Mouse (Mus musculus): Measurements from ENCODE around the gene Ptprq. TPM values are rescaled to one million over a fixed set of nuclear protein-coding genes. Genes with fewer than 3 reads are reported as not detected.

Gene Ptprq
- polyA plus RNA-seq, 1 experiment = not detected

DNA sequence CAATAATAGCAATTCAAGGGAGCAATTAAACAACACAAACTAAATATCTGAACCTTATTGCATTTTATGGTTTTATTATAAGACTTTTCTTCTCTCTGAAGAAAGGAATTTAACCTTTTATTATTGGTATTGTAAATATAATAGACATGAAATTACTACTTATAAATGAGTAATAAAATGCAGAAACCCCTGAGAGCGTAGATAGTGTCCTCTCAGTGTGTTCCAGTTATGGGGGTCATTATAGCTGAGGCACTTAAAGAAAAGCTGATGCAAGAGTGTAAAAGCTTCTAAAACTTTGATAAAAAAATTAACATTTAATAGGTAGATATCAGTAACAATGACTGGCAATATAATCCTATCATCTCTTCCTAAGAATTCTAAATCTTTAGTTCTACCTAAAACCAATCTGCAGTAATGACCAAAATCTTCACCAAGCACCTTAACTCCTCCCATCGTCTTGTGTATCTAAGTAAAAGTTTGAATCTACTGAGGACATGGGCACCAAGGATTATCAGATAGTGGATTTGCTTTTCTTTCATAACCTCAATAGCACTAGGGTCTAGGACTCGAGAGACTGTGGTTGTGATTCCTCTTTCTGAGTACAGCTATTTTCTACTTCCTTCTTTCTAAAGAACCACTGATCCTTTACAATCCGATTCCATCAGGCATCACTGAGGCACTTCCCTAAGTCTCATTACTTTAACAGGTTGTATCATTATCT, 51.3 kb downstream of the Ptprq start:
- no peaks in the 10 kb centered on the region for H3K36me3 ChIP-seq (ENCODE audit: control insufficient read depth)
- H3K4me1 ChIP-seq (ENCODE audit: control insufficient read depth) = no peaks in the 10 kb centered on the region
- TF ChIP-seq TAL1 (IDR thresholded peaks at IDR 0.05; ENCODE audit: low read length) (no peak), GATA1 (IDR thresholded peaks at IDR 0.05; ENCODE audit: low read length) (no peak)
- peaks cover 2% of the 10 kb centered on the region; the same call in 1 of the 2 replicates for H3K9me3 ChIP-seq (ENCODE audit: control insufficient read depth, low read length)
- no peak overlapping the region for H3K4me3 ChIP-seq (replicated peaks)
- no peaks in the 10 kb centered on the region for H3K27me3 ChIP-seq (ENCODE audit: control insufficient read depth)

DNA sequence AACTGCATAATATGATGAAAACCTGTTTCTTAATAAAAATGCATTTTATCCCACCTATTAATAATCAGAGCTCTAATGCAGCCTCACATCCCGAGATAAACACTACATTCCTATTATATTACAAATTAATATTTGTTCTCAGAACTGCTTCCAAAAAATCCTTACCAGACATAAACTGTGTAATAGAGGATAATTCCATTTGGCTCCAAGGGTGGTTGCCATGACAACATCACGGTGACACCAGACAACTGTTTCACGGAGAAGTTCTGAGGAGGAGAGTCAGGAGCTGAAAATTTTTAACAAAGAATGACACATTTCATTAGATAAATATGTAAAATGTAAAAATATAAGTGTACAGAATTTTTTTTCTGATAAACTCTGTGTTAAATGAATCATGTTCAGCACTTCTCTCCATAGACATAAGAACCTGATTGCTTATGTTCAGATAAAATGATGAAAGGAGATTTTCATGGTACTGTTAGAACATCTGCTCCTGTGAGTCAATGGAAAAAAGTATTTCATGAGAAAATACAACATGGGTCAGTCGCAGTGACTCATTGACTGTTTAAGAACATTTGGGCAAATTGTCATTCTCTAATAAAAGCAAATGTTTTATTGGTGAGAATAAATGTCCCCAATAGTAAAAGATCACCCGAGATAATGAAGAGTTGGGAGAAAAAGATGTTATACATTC, 57.3 kb downstream of the Ptprq start:
- H3K36me3 ChIP-seq (ENCODE audit: control insufficient read depth) = no peaks in the 10 kb centered on the region
- H3K4me1 ChIP-seq (ENCODE audit: control insufficient read depth) = no peaks in the 10 kb centered on the region
- TF ChIP-seq TAL1 (IDR thresholded peaks at IDR 0.05; ENCODE audit: low read length) (no peak), GATA1 (IDR thresholded peaks at IDR 0.05; ENCODE audit: low read length) (no peak)
- H3K4me3 ChIP-seq (replicated peaks) = no peak overlapping the region
- H3K27me3 ChIP-seq (ENCODE audit: control insufficient read depth) = no peaks in the 10 kb centered on the region
- H3K9me3 ChIP-seq (ENCODE audit: control insufficient read depth, low read length) = peaks cover 2% of the 10 kb centered on the region; the same call in 1 of the 2 replicates

DNA sequence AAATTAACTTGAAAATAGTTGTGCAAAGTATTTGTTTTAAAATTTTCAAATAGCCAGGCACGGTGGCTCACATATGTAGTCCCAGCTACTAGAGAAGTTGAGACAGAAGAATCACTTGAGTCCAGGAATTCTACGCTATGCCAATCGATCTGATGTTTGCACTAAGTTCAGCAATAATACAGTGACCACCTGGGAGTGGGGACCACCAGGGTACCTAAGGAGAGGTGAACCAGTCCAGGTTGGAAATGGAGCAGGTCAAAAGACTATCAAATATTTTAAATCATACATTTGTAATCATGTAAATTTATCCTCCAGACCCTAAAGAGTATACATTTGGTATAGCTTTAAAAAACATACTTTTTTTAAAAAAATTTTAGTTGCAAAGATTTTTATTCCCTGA, 57.9 kb downstream of the Ptprq start:
- TF ChIP-seq TAL1 (IDR thresholded peaks at IDR 0.05; ENCODE audit: low read length) (no peak), GATA1 (IDR thresholded peaks at IDR 0.05; ENCODE audit: low read length) (no peak)
- Histone ChIP-seq H3K27me3 (ENCODE audit: control insufficient read depth) (no peaks in the 10 kb centered on the region), H3K4me3 (replicated peaks) (no peak overlapping the region), H3K9me3 (ENCODE audit: control insufficient read depth, low read length) (peaks cover 2% of the 10 kb centered on the region; the same call in 1 of the 2 replicates), H3K36me3 (ENCODE audit: control insufficient read depth) (no peaks in the 10 kb centered on the region), H3K4me1 (ENCODE audit: control insufficient read depth) (no peaks in the 10 kb centered on the region)

DNA sequence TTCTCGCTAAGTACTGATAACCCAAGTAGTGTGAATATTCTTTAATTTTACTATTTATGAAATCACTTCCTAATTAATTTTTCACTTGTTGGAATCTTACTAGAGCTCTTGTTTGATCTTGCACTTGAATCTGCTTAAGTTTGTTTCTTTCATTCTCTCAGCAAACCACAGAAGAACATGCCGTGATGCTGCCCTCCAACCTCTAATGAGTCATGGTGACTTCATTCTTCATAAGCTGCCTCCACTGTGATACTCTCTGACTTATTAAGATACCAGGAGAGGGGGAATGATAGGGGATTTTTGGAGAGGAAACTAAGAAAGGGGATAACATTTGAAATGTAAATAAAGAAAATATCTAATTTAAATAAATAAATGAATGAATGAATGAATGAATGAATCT, 60.7 kb downstream of the Ptprq start:
- H3K9me3 ChIP-seq (ENCODE audit: control insufficient read depth, low read length) = no peaks in the 10 kb centered on the region
- H3K36me3 ChIP-seq (ENCODE audit: control insufficient read depth) = no peaks in the 10 kb centered on the region
- TF ChIP-seq TAL1 (IDR thresholded peaks at IDR 0.05; ENCODE audit: low read length) (no peak), GATA1 (IDR thresholded peaks at IDR 0.05; ENCODE audit: low read length) (no peak)
- no peaks in the 10 kb centered on the region for H3K27me3 ChIP-seq (ENCODE audit: control insufficient read depth)
- H3K4me1 ChIP-seq (ENCODE audit: control insufficient read depth) = no peaks in the 10 kb centered on the region
- H3K4me3 ChIP-seq (replicated peaks) = no peak overlapping the region

DNA sequence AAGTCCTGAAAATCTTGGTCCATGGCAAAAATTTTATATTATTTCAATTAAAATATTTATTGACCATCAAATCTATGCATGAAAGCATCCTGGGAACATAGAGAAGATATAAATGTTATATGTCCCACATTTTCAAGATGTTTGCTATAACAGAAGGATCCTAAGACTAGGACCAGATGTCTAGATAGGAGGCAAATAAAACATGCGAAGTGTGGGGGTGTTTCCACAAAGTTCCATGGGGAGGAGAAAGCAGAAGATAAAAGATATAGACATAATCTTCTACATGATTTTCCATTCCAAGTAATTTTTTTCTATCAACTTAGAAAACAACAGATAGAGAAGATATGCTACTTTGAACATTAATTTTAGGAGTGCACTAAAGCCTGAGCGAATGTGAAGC, 70.2 kb downstream of the Ptprq start:
- Histone ChIP-seq H3K27me3 (ENCODE audit: control insufficient read depth) (no peaks in the 10 kb centered on the region), H3K4me3 (replicated peaks) (no peak overlapping the region), H3K4me1 (ENCODE audit: control insufficient read depth) (no peaks in the 10 kb centered on the region), H3K9me3 (ENCODE audit: control insufficient read depth, low read length) (no peaks in the 10 kb centered on the region), H3K36me3 (ENCODE audit: control insufficient read depth) (no peaks in the 10 kb centered on the region)
- TF ChIP-seq TAL1 (IDR thresholded peaks at IDR 0.05; ENCODE audit: low read length) = no peak
- no peak for TF ChIP-seq GATA1 (IDR thresholded peaks at IDR 0.05; ENCODE audit: low read length)

DNA sequence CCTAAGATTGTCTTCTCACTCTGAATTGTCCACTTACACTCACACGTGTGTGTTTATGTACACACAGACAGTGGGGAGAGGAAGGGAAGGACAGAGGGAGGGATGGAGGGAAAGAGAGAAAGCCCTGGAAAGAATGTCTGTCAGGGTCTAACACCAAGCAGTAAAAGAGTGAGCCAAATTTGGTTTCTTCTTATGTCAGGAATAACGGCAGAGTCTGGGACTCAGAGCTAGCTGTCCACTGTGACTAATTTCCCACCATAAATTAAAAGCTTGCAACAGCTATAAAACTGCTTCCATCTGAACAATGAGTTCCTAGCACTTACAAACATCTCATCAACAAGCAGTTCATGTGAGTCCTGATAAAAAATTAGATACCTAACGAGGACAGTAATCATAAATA, 91.7 kb downstream of the Ptprq start:
- H3K9me3 ChIP-seq (ENCODE audit: control insufficient read depth, low read length) = no peaks in the 10 kb centered on the region
- no peak overlapping the region for H3K4me3 ChIP-seq (replicated peaks)
- no peaks in the 10 kb centered on the region for H3K27me3 ChIP-seq (ENCODE audit: control insufficient read depth)
- TF ChIP-seq GATA1 (IDR thresholded peaks at IDR 0.05; ENCODE audit: low read length) (no peak), TAL1 (IDR thresholded peaks at IDR 0.05; ENCODE audit: low read length) (no peak)
- no peaks in the 10 kb centered on the region for H3K36me3 ChIP-seq (ENCODE audit: control insufficient read depth)
- no peaks in the 10 kb centered on the region for H3K4me1 ChIP-seq (ENCODE audit: control insufficient read depth)

DNA sequence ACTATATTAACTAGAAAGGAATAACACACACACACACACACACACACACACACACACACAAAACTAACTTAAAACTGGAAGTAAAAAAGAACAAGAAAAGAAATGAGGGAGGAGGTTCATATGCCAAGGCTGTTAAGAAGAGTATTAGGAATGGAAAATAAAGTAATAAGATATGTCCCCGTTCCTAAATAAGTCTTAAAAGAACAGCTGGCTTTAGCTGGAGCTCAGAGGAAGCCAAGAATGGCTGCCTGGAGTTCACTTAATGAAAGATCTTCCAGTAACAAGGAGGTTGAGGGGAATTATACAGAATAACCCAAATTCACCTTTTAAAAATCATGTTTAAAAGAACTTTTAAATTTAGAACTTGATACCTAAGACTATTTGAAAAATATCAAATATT, 93.2 kb downstream of the Ptprq start:
- Histone ChIP-seq H3K27me3 (ENCODE audit: control insufficient read depth) (no peaks in the 10 kb centered on the region), H3K4me3 (replicated peaks) (no peak overlapping the region), H3K36me3 (ENCODE audit: control insufficient read depth) (no peaks in the 10 kb centered on the region), H3K9me3 (ENCODE audit: control insufficient read depth, low read length) (no peaks in the 10 kb centered on the region), H3K4me1 (ENCODE audit: control insufficient read depth) (no peaks in the 10 kb centered on the region)
- TF ChIP-seq TAL1 (IDR thresholded peaks at IDR 0.05; ENCODE audit: low read length) (no peak), GATA1 (IDR thresholded peaks at IDR 0.05; ENCODE audit: low read length) (no peak)

DNA sequence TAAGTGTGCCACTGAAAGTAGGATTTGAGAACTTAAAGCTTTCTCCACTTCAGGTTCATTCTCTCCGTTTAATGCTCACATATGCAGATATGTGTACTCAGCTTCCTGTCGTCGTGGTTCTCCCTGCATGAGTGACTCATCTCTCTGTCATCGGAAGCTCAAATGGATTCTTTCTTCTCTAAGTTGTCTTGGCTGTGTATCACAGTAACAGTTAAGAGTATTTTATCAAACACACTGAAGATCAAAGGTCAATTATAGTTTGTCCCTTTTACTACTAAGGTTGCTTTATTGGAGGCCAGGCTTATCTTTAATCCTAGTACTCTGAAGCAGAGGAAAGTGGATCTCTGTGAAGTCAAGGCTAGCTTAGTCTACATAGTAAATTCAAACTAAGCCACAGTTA, 95.6 kb downstream of the Ptprq start:
- no peak for TF ChIP-seq TAL1 (IDR thresholded peaks at IDR 0.05; ENCODE audit: low read length)
- no peak for TF ChIP-seq GATA1 (IDR thresholded peaks at IDR 0.05; ENCODE audit: low read length)
- Histone ChIP-seq H3K27me3 (ENCODE audit: control insufficient read depth) (no peaks in the 10 kb centered on the region), H3K36me3 (ENCODE audit: control insufficient read depth) (no peaks in the 10 kb centered on the region), H3K4me1 (ENCODE audit: control insufficient read depth) (no peaks in the 10 kb centered on the region), H3K4me3 (replicated peaks) (no peak overlapping the region), H3K9me3 (ENCODE audit: control insufficient read depth, low read length) (no peaks in the 10 kb centered on the region)

DNA sequence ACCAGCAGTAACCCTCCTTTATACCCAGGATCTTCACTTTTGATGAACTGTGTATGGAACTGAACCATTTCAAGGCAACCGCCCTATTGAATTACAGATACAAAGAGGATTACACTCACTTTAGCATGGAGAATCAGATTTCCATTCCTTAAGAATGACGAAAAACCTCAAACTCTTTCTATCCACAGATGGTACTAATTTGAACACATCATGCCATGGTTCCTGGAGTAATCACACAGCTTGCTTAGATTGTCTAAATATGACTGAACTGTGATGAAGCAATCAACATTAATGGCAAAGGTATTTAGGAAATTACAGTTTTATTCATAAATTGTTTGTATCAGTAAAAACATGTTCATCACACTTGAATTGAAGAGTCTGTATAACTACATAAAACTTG, 104.4 kb downstream of the Ptprq start:
- Histone ChIP-seq H3K27me3 (ENCODE audit: control insufficient read depth) (no peaks in the 10 kb centered on the region), H3K9me3 (ENCODE audit: control insufficient read depth, low read length) (no peaks in the 10 kb centered on the region), H3K4me1 (ENCODE audit: control insufficient read depth) (no peaks in the 10 kb centered on the region), H3K4me3 (replicated peaks) (no peak overlapping the region), H3K36me3 (ENCODE audit: control insufficient read depth) (no peaks in the 10 kb centered on the region)
- TF ChIP-seq GATA1 (IDR thresholded peaks at IDR 0.05; ENCODE audit: low read length) = no peak
- no peak for TF ChIP-seq TAL1 (IDR thresholded peaks at IDR 0.05; ENCODE audit: low read length)

Measured in erythroblast, embryonic 14.5 days (primary cell).